Mouse (Mus musculus) T-helper 17 cell (primary cell): Measurements from ENCODE around the gene Scube2.

ENCODE experiments used
- in situ Hi-C, 2 experiments: fragments of 300-600 bp; cut with MboI, MseI; formaldehyde crosslinking; loops; 1 replicate in 1 of 2; 2 replicates in 1 of 2; pipeline ENCODE4 v1.15.1; 2025; ENCODE audit warnings: high pct_unique_total_duplicates in 2 of 2

Scube2 gene

DNA sequence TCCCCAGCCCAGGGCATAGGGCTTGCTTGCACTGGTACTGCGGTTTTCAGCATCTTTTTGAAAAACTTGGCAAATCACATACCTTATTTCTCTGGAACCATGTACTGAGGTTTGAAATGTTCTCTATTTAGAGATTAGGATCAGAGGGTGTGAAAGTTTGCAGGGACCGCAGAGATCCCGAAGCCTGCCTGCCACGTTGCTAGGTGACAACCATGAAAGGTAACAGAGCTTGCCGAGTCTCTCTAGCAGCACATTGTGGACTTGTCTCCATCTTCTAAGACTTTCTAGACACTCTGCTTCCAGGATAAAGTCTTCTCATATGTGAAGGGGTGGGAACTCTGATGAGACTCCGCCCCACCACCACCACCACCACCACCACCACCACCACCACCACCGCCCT lies 13.5 kb downstream of the Scube2 start:
- in situ Hi-C loops, result no loop called here

DNA sequence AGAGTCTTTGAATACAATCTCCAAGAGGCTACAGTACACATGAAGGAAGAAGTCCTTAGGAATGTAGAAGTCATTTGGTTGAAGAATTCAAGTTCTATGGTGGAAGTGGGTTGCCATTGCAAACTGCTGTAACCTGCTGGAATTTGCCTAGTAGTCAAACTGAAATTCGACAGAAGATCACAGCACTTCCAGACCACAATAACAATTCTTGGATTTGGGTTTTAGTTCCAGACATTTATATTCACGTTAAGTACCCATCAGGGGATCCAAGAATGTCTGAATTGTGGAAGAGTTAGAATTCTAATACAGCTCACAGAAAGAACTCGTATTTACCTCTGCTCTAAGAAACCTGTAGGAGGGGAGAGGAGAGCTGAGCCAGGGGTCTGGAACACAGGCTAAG lies 14.9 kb downstream of the Scube2 start:
- in situ Hi-C loops, result no loop called here

DNA sequence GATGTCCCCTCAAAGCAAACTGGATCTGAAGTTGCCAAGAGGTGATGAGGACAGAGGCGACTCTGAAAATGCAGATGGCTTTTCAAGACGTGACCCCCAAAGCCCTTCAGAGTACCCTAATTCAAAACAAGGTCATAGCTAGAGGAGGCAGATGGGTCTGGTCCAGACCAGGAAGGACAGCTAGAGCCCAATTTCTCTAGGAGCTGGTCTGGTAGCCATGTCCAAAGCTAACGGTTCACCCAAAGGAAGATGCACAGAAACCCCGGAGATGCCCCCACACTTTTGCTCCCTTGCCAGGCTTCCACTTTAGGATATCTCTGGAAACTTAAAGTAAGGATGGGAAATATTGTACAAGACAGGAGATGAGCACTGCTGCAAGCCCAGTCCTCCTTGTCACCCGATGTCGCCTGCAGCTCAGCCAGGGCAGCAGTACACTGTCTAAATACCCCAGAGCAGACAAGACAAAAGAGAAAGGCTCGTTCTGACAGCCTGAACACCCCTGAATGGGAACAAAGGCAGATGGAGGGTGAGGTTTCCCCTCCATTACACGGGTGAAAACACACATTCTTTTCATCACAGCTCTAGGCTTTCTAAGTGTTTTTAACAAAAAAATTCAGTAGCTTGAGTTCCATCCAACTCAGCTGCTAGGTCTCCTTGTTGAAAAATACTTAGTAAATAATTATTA lies 15.6 kb downstream of the Scube2 start:
- in situ Hi-C loops, result no loop called here

DNA sequence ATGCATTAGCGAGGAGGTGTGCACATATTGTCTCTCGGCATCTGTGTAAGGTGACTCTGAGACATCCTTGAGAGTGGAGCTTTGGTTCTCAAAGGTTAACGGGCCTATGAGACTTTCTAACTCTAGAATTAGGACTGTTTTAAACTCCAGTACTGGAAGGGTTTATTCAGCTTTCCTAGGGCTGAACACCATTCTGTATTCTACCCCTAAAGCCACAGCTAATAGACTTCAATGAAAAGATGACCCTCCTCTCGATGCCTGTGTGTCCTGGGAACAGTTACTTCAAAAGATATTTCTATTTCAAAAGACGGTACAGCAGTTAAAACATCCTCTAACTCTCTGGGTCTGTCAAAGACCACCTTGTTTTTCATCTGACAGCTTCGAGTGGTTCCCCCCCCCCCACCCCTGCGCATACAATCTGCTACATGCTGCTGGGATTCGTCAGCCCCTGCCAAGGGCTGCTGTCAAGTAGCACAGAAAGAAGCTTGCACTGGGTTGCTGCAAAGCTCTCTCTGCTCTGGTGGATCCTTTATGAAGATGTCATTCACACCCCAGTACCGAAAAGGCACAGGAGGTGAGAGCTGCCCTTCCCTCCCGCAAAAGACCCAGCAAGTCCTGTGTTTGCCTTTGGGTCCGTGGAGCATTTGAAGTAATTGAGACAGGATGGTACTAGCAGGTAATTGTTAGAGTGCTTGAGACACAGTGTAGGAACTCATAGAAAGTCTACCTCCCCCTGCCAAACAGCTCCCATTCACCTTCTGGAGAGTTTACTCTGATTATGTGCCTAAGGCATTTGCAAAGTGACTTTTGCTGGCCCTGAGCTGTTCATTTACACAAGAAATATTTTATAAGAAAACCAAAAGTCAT lies 16.4 kb downstream of the Scube2 start:
- in situ Hi-C loops, result no loop called here

DNA sequence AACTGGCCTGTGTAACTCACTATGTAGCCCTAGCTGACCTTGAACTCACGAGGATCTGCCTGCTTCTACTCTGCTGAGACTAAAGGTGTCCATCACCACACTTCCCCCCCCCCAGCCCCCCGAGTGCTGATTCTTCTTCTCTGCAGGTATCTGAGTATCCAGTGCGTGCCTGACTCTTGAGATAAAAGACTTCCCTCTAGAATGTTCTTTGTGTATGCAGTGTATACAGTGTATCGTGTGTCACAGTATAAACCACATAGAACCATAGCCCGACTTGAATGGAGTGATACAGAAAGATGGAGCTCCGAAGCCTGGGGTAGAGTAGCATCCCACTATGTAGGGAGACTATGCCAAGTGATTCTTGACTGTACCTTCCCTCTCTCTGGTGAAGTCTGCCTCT lies 21.4 kb downstream of the Scube2 start:
- in situ Hi-C loops, result no loop called here

DNA sequence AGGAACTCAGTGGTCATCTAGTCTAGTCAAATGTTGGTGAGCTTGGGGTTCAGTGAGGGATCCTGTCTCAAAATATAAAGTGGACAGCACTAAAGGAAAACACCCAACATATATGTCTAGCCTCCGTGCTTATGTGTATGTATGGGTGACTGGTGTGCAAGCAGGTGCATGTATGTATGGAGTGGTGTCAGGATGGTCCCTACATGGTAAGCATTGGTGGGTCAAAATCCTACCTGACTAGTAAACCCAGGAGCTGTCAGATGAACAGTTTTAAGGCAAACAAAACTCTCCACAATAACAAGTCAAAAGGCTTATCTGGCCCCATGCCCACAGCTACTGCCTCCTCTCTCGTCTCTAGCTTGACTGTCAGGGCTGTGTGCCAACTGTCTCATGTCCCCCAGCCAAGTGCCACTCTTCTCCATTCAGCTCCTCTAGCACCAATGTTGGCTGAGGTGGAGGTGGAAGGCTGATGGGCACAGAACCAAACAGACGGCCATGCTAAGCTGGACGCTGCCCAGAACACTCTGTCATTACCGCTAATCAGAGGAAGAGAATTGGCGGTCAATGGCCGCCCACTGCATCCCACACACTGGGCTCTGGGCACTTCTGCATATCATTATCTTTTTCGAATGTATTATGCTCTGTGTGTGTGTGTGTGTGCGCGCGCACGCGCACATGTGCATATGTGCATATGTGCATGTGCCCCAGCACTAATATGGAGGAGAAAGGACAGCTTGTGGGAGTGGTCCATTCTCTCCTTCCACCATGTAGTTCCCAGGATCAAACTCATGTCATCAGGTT lies 23.7 kb downstream of the Scube2 start:
- in situ Hi-C loops, result no loop called here

DNA sequence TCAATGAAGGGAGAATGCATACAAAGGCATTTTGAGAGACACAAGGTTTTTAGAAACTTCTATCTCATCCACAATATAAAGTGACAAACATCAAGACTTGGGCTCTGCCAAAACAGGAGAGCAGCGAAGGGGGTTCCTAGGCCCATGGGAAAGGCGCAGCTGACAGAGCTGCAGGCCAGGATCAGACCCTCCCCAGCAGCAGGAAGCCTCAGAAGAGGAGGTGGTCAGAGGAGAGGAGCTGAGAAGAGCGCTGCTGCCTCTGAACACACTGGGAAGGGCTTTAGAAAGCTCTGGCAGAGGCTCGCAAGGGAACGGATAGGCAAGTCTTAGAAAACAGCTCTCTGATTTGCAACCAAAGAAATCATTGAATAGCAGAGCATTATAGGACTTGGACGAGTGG lies 24.4 kb downstream of the Scube2 start:
- in situ Hi-C loops, result no loop called here

DNA sequence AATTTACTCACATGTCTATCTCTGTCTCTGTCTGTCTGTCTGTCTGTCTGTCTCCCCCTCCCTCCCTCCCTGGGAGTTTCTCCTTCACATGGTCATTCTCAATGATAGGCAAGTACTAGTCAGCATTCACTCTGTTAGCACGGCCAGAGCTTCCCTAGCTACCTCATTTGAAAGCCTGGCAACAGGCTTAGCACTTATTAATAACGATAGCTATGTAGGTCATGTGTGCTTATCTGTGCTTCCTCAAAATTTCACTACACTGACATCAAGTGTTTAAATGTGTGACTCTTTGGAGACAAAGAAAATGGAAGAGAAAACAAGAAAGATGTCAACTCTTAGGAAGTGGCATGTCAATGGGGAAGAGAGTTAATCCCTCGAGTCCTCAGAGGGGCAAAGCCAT lies 26.9 kb downstream of the Scube2 start:
- in situ Hi-C loops, result no loop called here

DNA sequence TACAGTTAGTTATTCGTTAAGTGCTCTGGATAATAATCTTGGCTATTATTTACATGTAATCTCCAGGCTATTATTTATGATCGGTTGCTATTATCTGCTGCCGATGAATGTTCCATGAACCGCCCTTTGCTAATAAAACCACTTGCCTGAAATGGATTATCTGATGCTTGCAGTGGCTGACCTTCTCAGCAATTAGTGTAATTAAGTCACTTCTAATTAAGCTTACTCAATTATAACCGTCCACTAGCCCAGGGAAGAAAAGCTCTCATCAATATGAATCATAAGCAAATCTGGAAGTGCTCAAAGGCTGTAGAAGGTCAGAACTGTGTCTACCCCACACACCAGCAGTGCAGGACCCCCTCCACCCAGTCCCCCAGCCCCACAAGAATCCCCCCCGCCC lies 27.8 kb downstream of the Scube2 start:
- in situ Hi-C loops, result no loop called here

DNA sequence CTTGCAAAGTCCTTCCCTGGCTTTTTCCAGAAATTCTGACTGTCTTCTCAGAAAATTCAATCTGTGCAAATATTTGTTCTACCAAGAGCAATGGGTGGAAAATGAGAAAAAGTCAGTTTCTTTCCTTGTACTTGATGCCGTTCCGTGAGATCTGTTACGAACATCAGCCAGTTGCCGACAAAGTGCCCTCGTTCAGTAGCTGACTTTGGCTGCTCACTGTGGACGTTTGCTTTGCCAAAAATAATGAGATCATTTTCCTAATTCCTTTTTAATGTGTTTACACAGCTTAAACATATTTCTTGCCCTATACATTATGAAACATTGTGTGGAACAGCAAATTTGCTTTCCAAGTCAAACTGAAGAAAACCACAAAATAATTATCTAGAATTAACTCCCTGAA lies 30.6 kb downstream of the Scube2 start:
- in situ Hi-C loops, result no loop called here

DNA sequence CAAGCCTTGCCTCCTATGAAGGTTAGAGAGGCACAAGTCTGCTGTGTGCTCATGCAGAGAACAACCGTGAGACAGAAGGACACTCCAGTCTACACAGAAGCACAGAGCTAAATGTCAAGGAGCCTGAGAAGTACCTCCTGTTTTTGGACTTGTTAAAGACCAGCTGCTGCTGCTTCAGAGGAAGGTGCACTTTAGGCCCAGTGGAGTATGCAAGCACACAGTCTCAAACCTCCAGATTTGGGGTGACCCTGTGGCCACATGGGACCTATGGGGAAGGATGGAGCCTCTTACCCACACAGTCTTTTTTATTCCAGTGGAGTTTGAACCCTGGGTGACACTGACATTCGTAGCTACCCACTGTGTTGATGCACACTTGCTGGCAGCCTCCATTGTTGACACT lies 34.1 kb downstream of the Scube2 start:
- in situ Hi-C loops, result no loop called here

DNA sequence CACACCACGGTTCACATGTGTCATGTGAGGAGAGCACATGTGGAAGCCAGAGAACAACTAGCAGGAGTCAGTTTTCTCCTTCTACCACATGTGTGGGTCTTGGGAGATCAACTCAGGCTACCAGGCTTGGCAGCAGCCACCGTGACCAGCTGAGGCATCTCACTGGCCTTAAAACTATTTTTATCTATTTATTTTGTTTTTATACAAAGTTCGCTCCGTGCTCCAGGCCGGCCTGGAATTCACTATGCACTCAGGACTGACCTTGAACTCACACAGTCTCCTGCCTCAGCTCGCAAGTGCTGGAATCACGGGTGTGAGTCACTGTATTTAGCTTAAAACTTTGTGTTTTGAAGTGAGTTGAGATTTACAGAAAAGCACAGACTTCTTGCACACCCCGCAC lies 38.6 kb downstream of the Scube2 start:
- in situ Hi-C loops, result no loop called here

DNA sequence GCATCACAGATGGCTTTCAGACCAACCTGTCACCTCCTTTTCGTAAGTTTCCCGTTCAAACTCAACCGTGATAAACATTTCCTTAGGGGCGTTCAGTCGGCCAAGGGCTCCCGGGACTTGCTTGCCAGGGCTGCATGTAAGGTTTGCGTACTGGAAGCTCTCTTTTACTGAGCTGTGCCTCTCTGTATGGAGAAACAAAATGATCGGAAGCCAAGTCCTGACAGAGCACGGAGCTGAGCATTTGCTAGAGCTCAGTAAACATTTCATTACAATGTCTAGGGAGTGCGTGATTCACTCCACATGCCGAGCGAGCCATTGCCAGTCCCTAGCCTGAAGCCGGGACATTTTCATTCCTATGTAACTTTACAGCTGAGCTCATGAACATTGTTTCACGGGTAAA lies 40.2 kb downstream of the Scube2 start:
- in situ Hi-C loops, result no loop called here

DNA sequence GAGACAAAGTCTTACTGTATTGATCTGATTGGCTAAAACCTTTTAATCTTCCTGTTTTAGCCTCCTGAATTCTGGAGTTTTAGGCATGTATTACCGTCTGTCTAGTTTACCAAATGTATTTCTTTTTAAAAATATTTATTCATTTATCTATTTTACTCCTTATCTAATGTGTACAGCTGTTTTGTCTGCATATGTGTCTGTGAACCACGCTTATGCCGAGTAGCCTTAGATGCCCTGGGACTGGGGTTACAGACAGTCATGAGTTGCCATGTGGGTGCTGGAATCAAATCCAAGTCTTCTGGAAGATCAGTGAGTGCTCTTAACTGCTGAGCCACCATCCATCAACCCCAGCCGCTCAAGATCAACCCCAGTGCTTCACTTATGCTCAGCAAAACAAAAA lies 46.9 kb downstream of the Scube2 start:
- in situ Hi-C loops, result no loop called here

DNA sequence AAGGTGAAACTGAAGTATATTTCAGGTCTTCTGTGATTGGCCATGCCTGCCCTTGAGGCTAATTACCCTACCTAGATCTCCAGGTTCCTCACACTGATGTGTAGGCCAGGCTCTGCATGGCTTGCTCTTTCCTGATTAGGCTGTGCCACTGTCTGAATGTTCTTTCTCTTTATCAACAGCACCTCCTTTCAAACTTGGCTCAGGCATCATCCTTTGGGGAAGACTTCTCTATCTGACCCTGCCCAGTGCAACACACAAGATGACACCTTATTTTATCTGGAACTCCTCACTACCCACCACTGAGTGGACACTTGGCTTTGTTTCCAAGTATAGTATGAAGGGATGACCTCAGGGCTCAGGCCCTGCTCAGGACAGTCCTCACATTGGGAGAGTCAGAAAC lies 47.5 kb downstream of the Scube2 start:
- in situ Hi-C loops, result no loop called here

DNA sequence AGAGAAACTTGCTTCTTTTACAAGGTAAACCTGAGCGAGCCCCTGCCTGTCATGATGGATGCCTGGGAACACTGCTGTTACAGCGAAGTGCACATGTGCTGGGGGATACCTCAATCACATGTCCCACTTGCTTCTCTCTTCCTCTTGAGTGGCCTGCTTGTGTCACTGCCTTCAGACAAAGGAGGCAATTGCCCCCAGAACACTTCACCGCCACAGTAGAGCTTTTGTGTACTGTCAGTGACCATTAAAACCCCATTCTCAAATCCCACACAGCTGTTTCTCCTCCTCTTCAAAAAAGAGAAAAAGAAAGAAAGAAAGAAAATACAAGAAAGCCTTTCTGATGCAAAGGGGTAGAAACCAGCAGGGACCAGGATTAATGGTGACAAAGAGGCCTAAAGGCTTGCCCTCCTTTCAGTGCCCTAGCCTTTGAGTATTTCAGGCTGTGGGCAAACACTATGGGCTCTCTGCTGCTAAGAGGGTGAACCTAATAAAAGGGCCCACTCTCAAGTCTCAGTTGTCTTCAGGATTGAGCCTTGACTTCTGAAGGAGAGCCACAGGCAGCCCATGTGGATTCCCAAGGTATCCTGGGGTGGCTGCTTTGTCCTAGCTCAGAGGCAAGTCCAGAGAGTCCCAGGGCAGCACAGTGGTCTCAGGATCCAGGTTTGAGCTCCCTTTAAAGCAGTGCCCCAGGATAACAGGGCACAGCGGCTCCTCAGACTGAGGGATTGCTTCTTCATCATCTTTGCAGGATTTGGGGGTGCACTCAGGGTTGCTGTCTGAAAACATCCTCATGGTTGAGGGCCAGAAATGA lies 51.9 kb downstream of the Scube2 start:
- in situ Hi-C loops, result no loop called here

DNA sequence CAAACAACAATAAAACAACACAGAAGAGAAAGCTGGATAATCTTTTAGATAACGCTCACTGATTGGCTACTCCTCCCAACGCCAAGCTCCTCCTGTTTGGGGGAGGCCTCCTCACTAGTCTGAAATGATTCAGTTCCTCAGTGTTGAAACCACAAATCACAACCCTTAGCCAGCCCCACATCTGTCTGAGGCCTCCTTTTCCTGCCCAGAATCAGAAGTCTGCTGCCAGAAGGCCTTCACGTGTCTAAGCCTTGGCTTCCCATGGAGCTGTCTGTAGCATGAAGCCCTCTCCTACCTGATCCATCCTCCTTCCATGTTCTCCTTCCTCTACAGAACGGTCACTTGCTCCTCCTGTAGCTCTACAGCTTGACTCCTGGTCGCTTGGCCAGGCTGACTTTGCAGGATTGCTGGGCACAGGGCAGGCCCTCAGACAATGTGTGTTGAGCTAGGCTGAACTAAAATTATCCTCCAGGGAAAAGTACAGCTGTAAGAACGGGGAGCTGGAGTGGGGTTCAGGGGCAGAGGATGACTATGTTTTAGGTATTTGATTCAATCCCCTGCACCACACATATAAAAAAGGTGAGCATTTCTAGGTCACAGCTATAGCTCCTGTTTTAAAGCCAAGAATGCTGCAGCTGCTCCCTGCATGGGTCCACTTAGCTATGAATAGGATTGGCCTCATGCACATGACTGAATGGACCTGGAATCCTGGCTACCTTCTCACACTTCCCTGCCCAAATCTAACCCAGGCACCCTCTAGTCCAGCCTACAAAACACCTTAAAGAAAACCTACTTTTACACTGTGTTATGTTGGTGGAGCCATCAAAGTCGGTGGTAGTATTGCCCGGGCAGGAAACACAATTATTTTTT lies 57.6 kb downstream of the Scube2 start:
- in situ Hi-C loops, result no loop called here

DNA sequence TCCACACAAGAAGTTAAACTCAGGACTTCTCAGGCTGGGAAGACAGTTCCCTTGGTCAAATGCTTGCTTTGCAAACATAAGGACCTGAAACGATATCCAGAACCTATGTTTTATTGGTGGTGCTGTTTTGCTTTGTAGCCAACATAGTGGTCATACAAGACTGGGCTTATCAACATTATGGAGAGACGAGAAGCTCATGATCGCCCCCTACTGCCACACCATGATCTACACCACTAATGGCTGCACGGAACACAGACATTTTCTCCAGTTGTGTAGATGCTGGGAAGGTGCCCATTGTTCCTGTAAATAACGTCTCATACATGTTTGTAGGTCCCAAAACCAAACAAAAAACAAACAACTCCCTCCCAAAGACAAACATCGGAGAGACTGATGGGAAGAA lies 60.6 kb downstream of the Scube2 start:
- in situ Hi-C loops, result no loop called here

DNA sequence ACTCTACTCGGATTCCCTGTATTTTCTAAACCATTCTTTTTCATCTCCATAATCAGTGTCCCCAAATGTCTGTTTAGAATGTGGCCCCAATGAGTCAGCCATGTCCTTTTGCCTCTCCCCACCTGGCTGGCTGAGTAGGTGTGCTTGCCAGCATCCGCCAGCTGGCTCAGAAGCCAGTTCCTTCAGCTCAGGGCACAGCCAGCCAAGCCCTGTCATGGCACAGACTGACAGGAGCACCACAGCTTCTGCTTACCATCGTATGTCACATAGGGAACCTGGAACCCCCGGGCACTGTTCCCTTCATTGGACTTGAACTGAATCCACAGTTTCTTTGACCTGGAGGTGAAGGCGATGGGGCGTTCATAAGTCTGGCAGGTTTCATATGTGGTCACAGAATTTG lies 61.1 kb downstream of the Scube2 start:
- in situ Hi-C loops, result no loop called here

DNA sequence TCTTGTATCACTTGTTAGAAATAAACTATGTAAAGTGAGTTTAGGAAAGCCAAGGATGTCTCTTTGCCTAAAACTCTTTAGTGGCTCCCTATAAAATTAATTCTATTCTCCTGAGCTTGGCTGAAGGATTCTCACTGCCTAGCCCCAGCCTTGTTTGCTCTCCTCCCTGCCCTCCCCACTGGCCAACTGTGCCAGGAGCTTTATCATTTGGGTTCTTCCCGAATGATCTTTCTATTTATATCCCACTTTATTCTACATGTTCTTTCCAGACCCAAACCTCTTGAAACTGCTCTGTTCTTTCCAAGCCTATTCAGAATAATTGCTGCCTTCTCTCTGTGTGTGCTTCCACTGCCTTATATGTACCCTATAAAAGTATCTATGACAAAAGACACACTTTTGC lies 62.0 kb downstream of the Scube2 start:
- in situ Hi-C loops, result no loop called here

DNA sequence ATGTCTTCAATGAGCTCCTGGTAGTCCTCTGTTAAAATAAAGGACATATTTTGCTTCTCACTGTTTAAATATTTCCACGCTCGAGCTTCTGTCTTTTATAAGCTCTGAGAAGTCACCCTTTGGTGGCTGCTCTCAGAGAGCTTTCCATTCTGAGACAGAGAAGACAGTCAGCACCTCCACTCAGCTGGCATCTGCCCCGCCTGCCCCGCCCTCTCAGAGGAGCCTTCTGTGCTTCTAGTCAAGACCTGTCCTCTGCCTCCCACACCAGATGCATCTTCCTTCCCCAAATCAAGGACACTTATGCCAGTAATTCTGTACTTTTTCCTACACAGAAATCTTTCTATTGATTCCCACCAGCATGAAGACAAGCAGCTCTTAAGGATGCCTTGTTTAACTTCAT lies 64.9 kb downstream of the Scube2 start:
- in situ Hi-C loops, result no loop called here
